Mouse (Mus musculus): ENCODE data around the gene Tbc1d10c. TPM values are rescaled to one million over a fixed set of nuclear protein-coding genes. Genes with fewer than 3 reads are reported as not detected.

Gene Tbc1d10c
- polyA plus RNA-seq, 1 experiment, result 24.2 TPM

- TF ChIP-seq POLR2A (IDR thresholded peaks at IDR 0.05; ENCODE audit: borderline replicate concordance, extremely low read depth, low read depth, low read length) (no peak), CTCF (IDR thresholded peaks at IDR 0.05; ENCODE audit: insufficient read depth, low read length) (no peak)
- Histone ChIP-seq H3K4me1 (ENCODE audit: control insufficient read depth, insufficient read depth, low read length) (peaks cover 5% of the 10 kb centered on the region), H3K4me3 (replicated peaks; ENCODE audit: extremely low read depth, low read depth, low read length) (peak overlapping the region; percentile 63)
- WGBS, result 3% methylated on average over 27 of the region's 27 CpGs
- DNase-seq, result no peak
These were observed 21.3 kb downstream of the Tbc1d10c start for GRCm38 (mm10) chr19:4169810-4170209.

- TF ChIP-seq CTCF (IDR thresholded peaks at IDR 0.05; ENCODE audit: insufficient read depth, low read length), result peak; percentile 61
- TF ChIP-seq POLR2A (IDR thresholded peaks at IDR 0.05; ENCODE audit: borderline replicate concordance, extremely low read depth, low read depth, low read length), result peak; percentile 96
- DNase-seq, result peak; percentile 99
- under 1% methylated on average over 43 of the region's 43 CpGs for WGBS
- Histone ChIP-seq H3K4me3 (replicated peaks; ENCODE audit: extremely low read depth, low read depth, low read length) (peak overlapping the region; percentile 63), H3K4me1 (ENCODE audit: control insufficient read depth, insufficient read depth, low read length) (peaks cover 5% of the 10 kb centered on the region)
These were observed 21.7 kb downstream of the Tbc1d10c start for GRCm38 (mm10) chr19:4169378-4169784.

GRCm38 (mm10) chr19:4166678-4167476 lies 24.2 kb downstream of the Tbc1d10c start:
- DNase-seq, result no peak
- Histone ChIP-seq H3K4me1 (ENCODE audit: control insufficient read depth, insufficient read depth, low read length) (peaks cover 9% of the 10 kb centered on the region), H3K4me3 (replicated peaks; ENCODE audit: extremely low read depth, low read depth, low read length) (no peak overlapping the region)
- 68% methylated on average over 9 of the region's 9 CpGs for WGBS
- TF ChIP-seq POLR2A (IDR thresholded peaks at IDR 0.05; ENCODE audit: borderline replicate concordance, extremely low read depth, low read depth, low read length), result no peak
- TF ChIP-seq CTCF (IDR thresholded peaks at IDR 0.05; ENCODE audit: insufficient read depth, low read length), result no peak

- H3K4me1 ChIP-seq (ENCODE audit: control insufficient read depth, insufficient read depth, low read length), result peaks cover 5% of the 10 kb centered on the region; the same call in 1 of the 2 replicates
- DNase-seq, result no peak
- WGBS, result 82% methylated on average over 2 of the region's 2 CpGs
- no peak overlapping the region for H3K4me3 ChIP-seq (replicated peaks; ENCODE audit: extremely low read depth, low read depth, low read length)
- TF ChIP-seq CTCF (IDR thresholded peaks at IDR 0.05; ENCODE audit: insufficient read depth, low read length), result no peak
- TF ChIP-seq POLR2A (IDR thresholded peaks at IDR 0.05; ENCODE audit: borderline replicate concordance, extremely low read depth, low read depth, low read length), result no peak
These were observed 26.4 kb downstream of the Tbc1d10c start for GRCm38 (mm10) chr19:4164721-4165120.

GRCm38 (mm10) chr19:4164100-4164499 lies 27.0 kb downstream of the Tbc1d10c start:
- no peak for TF ChIP-seq POLR2A (IDR thresholded peaks at IDR 0.05; ENCODE audit: borderline replicate concordance, extremely low read depth, low read depth, low read length)
- TF ChIP-seq CTCF (IDR thresholded peaks at IDR 0.05; ENCODE audit: insufficient read depth, low read length), result no peak
- no peak overlapping the region for H3K4me3 ChIP-seq (replicated peaks; ENCODE audit: extremely low read depth, low read depth, low read length)
- 84% methylated on average over 3 of the region's 3 CpGs for WGBS
- no peak for DNase-seq
- H3K4me1 ChIP-seq (ENCODE audit: control insufficient read depth, insufficient read depth, low read length), result peaks cover 4% of the 10 kb centered on the region; the same call in 1 of the 2 replicates

- 33% methylated on average over 4 of the region's 4 CpGs for WGBS
- Histone ChIP-seq H3K4me3 (replicated peaks; ENCODE audit: extremely low read depth, low read depth, low read length) (peak overlapping the region; percentile 44), H3K4me1 (ENCODE audit: control insufficient read depth, insufficient read depth, low read length) (peaks cover 4% of the 10 kb centered on the region; the same call in 1 of the 2 replicates)
- DNase-seq, result no peak
- TF ChIP-seq POLR2A (IDR thresholded peaks at IDR 0.05; ENCODE audit: borderline replicate concordance, extremely low read depth, low read depth, low read length), result no peak
- TF ChIP-seq CTCF (IDR thresholded peaks at IDR 0.05; ENCODE audit: insufficient read depth, low read length), result no peak
These were observed 27.6 kb downstream of the Tbc1d10c start for GRCm38 (mm10) chr19:4163543-4163887.

GRCm38 (mm10) chr19:4162646-4163542 lies 28.2 kb downstream of the Tbc1d10c start, which contains the start of gene Rps6kb2:
Gene Rps6kb2 (minus strand): TSS chr19:4163354.
- TF ChIP-seq CTCF (IDR thresholded peaks at IDR 0.05; ENCODE audit: insufficient read depth, low read length) (no peak), POLR2A (IDR thresholded peaks at IDR 0.05; ENCODE audit: borderline replicate concordance, extremely low read depth, low read depth, low read length) (peak; percentile 60; the same call in 1 of the 2 replicates)

GRCm38 (mm10) chr19:4159049-4159448 lies 32.0 kb downstream of the Tbc1d10c start:
- WGBS, result 94% methylated on average over 8 of the region's 8 CpGs
- Histone ChIP-seq H3K4me3 (replicated peaks; ENCODE audit: extremely low read depth, low read depth, low read length) (no peak overlapping the region), H3K4me1 (ENCODE audit: control insufficient read depth, insufficient read depth, low read length) (peaks cover 4% of the 10 kb centered on the region; the same call in 1 of the 2 replicates)
- DNase-seq, result no peak
- TF ChIP-seq CTCF (IDR thresholded peaks at IDR 0.05; ENCODE audit: insufficient read depth, low read length) (no peak), POLR2A (IDR thresholded peaks at IDR 0.05; ENCODE audit: borderline replicate concordance, extremely low read depth, low read depth, low read length) (no peak)

More at GRCm38 (mm10) chr19:4162646-4163542, 28.2 kb downstream of the Tbc1d10c start, which contains the start of gene Rps6kb2:
- Histone ChIP-seq H3K4me1 (ENCODE audit: control insufficient read depth, insufficient read depth, low read length) (peaks cover 4% of the 10 kb centered on the region; the same call in 1 of the 2 replicates), H3K4me3 (replicated peaks; ENCODE audit: extremely low read depth, low read depth, low read length) (peak within 1 kb of the TSS; percentile 92)
- WGBS, result 7% methylated on average over 42 of the region's 42 CpGs
- peak; percentile 97 for DNase-seq

GRCm38 (mm10) chr19:4156771-4157170 lies 34.3 kb downstream of the Tbc1d10c start:
- no peak for DNase-seq
- Histone ChIP-seq H3K4me3 (replicated peaks; ENCODE audit: extremely low read depth, low read depth, low read length) (no peak overlapping the region), H3K4me1 (ENCODE audit: control insufficient read depth, insufficient read depth, low read length) (no peaks in the 10 kb centered on the region)
- 85% methylated on average over 12 of the region's 12 CpGs for WGBS
- no peak for TF ChIP-seq POLR2A (IDR thresholded peaks at IDR 0.05; ENCODE audit: borderline replicate concordance, extremely low read depth, low read depth, low read length)
- no peak for TF ChIP-seq CTCF (IDR thresholded peaks at IDR 0.05; ENCODE audit: insufficient read depth, low read length)

Measured in lung, adult 2 months (tissue).